Mouse (Mus musculus): ENCODE measurements around the gene Fryl. TPM values are rescaled to one million over a fixed set of nuclear protein-coding genes. Genes with fewer than 3 reads are reported as not detected.

The Fryl gene
- polyA plus RNA-seq, 1 experiment from 2014 or later, result 48.7 TPM

DNA sequence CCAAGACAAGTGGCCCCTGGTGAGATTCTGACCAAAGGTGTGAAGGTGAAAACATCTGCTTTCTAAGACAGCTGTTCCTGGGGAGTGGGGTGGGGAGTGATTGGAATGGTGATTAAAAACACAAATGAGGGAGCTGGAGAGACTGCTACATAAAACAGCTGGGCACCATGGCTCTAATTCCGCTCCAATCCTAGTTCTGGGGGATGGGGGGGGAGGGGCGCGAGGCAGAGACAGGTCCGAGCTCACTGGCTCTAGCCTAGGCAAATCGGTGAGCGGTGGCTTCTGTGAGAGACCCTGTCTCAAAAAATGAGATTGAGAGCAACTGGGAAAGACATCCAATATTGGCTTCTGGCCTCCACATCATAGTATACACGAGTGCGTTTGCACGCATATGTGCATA, 24.2 kb downstream of the Fryl start:
- H3K9ac ChIP-seq (replicated peaks), result no peak overlapping the region
- H3K4me1 ChIP-seq, result peaks cover 36% of the 10 kb centered on the region
- H3K4me2 ChIP-seq (replicated peaks), result no peak overlapping the region
- H3K36me3 ChIP-seq, result no peaks in the 10 kb centered on the region
- no peak overlapping the region for H3K27ac ChIP-seq (replicated peaks)
- H3K27me3 ChIP-seq, result no peaks in the 10 kb centered on the region
- no peak overlapping the region for H3K4me3 ChIP-seq
- 25% methylated on average over 9 of the region's 9 CpGs for WGBS
- ATAC-seq (ENCODE audit: low FRiP score, low read depth), result no peak
- H3K9me3 ChIP-seq, result no peaks in the 10 kb centered on the region

DNA sequence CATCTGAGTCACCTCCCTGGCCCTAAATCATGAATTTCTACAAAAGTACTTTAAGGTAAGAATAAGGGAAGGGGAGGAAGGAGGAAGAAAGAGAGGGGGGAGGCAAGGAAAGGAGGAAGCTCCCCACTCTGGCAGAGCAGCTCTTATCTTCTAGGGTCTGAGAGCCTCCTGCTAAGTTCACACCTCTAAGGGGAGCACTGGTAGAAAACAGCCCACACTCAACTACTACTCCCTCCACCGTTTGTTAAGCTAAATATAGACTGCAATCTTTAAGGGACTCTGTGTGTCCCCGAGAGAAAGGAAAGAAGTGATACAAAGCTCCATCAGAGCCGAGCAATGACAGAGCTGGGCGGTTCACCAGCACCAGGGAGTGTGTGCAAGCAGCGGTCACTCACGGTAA, 24.6 kb downstream of the Fryl start:
- Histone ChIP-seq H3K36me3 (no peaks in the 10 kb centered on the region), H3K27me3 (no peaks in the 10 kb centered on the region), H3K4me2 (replicated peaks) (no peak overlapping the region), H3K9me3 (no peaks in the 10 kb centered on the region), H3K27ac (replicated peaks) (no peak overlapping the region), H3K9ac (replicated peaks) (no peak overlapping the region), H3K4me1 (peaks cover 32% of the 10 kb centered on the region), H3K4me3 (no peak overlapping the region)
- 14% methylated on average over 6 of the region's 6 CpGs for WGBS
- no peak for ATAC-seq (ENCODE audit: low FRiP score, low read depth)

DNA sequence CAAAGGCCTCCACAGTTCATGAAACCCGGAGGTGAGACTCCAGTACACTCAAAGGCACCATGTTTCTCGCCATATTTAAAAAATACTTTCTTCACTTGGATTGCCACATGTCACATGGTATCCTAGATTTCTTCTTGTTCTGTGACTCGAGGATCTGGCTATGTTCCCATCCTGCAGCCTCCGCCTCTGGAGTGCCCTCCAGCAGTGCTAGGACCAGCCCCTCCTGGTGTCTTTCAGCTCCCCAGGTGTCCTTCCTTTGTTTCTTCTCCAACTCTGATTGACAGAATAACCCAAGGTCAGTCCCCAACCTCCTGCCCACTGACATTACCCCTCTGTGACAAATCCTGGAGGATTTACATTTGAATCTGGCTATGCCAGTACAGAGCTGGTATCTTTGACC, 26.2 kb downstream of the Fryl start:
- no peak for ATAC-seq (ENCODE audit: low FRiP score, low read depth)
- Histone ChIP-seq H3K4me1 (peaks cover 28% of the 10 kb centered on the region), H3K4me2 (replicated peaks) (no peak overlapping the region), H3K4me3 (no peak overlapping the region), H3K27ac (replicated peaks) (no peak overlapping the region), H3K9ac (replicated peaks) (no peak overlapping the region), H3K9me3 (no peaks in the 10 kb centered on the region), H3K36me3 (no peaks in the 10 kb centered on the region), H3K27me3 (no peaks in the 10 kb centered on the region)
- WGBS, result 46% methylated on average over 4 of the region's 4 CpGs

DNA sequence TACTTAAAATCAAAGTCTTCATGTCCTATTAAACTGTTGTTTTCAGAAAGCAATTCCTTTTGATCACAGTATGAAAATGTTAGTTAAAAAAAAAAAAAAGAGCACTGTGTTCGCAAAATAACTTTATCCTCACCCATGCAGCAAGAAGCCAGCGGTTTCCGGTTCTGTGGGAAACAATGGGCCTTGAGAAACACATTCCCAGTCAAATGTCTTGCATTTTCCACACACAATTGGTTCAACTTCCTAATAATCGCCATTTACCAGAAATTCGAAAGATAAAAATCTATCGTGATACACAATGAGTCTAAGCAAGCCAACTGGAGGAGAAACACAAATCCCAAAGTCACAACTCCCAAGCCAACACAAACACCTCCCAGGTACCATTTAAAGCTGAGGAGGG, 27.0 kb downstream of the Fryl start:
- Histone ChIP-seq H3K27me3 (no peaks in the 10 kb centered on the region), H3K4me1 (peaks cover 24% of the 10 kb centered on the region), H3K9me3 (no peaks in the 10 kb centered on the region), H3K27ac (replicated peaks) (no peak overlapping the region), H3K4me3 (no peak overlapping the region), H3K36me3 (no peaks in the 10 kb centered on the region), H3K4me2 (replicated peaks) (no peak overlapping the region), H3K9ac (replicated peaks) (no peak overlapping the region)
- ATAC-seq (ENCODE audit: low FRiP score, low read depth), result no peak
- 80% methylated on average over 6 of the region's 6 CpGs for WGBS

DNA sequence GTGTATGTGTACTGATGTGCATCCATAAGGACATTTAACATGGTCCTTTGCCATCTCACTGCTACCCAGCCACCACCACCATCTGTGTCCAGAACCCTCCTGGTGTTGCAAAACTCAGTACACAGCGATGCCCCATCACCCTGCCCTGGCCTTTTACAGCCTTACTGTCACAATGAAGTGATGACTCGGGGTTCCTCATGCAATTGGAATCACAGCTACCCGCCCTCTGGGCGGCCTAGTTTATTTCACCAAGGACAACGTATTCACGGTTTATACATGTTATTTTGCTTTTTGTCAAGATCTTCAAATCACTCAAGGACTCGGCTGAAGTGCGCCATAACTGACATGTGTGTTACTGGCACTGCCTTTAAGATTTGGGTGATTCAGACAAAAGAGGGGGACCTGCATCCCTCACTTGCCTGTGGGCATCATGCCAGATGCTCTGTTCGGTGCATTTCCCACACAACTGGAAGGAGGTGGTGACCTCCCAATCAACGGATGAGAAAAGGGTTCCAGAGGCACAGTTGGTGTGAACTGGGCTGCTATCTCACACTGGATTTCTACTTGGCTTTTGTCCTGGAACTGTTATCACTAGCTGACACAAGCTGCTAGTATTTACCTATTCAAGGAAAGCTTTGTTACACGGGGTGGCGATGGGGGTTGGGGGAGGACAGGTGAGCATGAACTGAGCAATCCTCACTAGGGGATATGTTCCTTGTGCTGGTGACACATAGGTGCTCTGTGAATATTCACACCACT, 27.9 kb downstream of the Fryl start:
- Histone ChIP-seq H3K4me3 (no peak overlapping the region), H3K27ac (replicated peaks) (no peak overlapping the region), H3K4me2 (replicated peaks) (no peak overlapping the region), H3K27me3 (no peaks in the 10 kb centered on the region), H3K9me3 (no peaks in the 10 kb centered on the region), H3K4me1 (peaks cover 24% of the 10 kb centered on the region), H3K9ac (replicated peaks) (no peak overlapping the region), H3K36me3 (no peaks in the 10 kb centered on the region)
- WGBS, result 86% methylated on average over 12 of the region's 12 CpGs
- ATAC-seq (ENCODE audit: low FRiP score, low read depth), result no peak

DNA sequence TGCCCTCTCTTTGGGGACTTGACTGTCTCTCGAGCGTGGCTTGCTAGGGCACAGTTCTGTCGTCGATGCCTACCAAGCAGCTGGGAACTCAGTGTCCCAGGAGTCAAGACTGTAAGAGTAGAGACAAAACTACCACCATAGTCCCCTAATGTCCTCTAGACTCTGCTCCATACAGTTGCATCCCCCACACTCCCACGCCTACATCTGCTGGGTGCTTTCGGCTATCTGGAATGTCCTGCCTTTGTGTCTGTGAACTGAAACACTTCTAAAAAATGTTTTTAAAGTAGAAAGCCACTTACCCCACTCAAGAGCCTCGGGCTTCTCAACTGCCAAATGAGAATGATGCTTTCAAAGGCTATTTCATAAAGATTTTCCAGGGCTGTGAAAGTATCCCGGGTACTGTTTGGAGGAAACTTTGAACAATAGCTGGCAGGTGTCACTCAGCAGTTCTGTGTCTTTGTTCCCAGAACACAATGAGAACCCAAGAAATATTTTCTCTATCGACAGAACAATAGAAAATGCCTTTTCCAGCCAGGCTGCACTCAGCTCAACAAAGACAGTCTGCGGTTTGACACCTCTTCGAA, 28.8 kb downstream of the Fryl start:
- Histone ChIP-seq H3K27ac (replicated peaks) (no peak overlapping the region), H3K4me3 (no peak overlapping the region)
- ATAC-seq (ENCODE audit: low FRiP score, low read depth), result no peak

DNA sequence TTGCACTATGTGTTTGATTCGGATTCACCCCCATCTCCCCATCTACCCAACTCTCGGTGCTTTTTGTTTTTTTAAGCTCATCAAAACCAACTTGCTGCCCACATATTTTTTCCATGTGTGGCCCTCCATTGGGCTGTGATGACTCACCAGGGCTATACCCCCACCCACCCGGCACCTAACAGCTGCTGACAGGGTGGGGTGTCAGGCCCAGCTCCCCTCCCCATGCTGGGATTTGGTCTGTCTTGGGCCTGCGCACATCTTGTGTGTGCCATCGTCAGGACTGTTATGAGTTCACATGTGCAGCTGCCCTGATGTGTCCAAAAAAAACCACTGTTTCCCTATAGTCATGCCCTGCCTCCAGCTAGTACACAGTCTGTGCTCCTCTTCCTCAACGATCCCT, 33.4 kb downstream of the Fryl start:
- Histone ChIP-seq H3K9ac (replicated peaks) (no peak overlapping the region), H3K4me2 (replicated peaks) (no peak overlapping the region), H3K4me3 (no peak overlapping the region), H3K36me3 (peaks cover 14% of the 10 kb centered on the region; the same call in 1 of the 2 replicates), H3K4me1 (peaks cover 3% of the 10 kb centered on the region; the same call in 1 of the 2 replicates), H3K27ac (replicated peaks) (no peak overlapping the region), H3K27me3 (no peaks in the 10 kb centered on the region), H3K9me3 (no peaks in the 10 kb centered on the region)
- no peak for ATAC-seq (ENCODE audit: low FRiP score, low read depth)
- 79% methylated on average over 6 of the region's 6 CpGs for WGBS

More for the DNA sequence above, 28.8 kb downstream of the Fryl start:
- Histone ChIP-seq H3K4me2 (replicated peaks) (no peak overlapping the region), H3K36me3 (no peaks in the 10 kb centered on the region), H3K4me1 (peaks cover 21% of the 10 kb centered on the region), H3K27me3 (no peaks in the 10 kb centered on the region), H3K9ac (replicated peaks) (no peak overlapping the region), H3K9me3 (no peaks in the 10 kb centered on the region)
- WGBS, result 67% methylated on average over 11 of the region's 11 CpGs

DNA sequence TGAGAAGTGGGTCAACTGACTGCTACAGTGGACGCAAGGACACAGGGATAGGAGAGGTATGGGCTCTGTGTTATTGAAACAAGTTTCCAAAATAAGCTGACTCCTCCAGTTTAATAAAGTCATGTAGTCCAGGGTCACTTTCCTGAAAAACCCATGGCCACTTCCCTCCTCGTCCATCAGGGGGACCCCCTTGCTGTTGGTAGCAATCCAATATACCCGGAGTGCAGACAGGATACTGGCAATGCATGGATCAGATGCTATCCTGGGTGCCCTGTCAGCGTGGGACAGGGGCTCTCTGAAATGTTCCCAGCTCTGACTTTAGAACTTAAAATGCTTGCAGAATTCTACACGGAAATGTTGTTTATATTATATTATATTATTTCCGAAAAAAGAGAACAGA, 34.0 kb downstream of the Fryl start:
- peak; percentile 52; the same call in 1 of the 2 replicates for ATAC-seq (ENCODE audit: low FRiP score, low read depth)
- H3K9me3 ChIP-seq, result no peaks in the 10 kb centered on the region
- peaks cover 14% of the 10 kb centered on the region; the same call in 1 of the 2 replicates for H3K36me3 ChIP-seq
- WGBS, result 49% methylated on average over 6 of the region's 6 CpGs
- no peak overlapping the region for H3K4me2 ChIP-seq (replicated peaks)
- H3K27ac ChIP-seq (replicated peaks), result no peak overlapping the region
- no peaks in the 10 kb centered on the region for H3K4me1 ChIP-seq
- H3K9ac ChIP-seq (replicated peaks), result no peak overlapping the region
- no peak overlapping the region for H3K4me3 ChIP-seq
- no peaks in the 10 kb centered on the region for H3K27me3 ChIP-seq

DNA sequence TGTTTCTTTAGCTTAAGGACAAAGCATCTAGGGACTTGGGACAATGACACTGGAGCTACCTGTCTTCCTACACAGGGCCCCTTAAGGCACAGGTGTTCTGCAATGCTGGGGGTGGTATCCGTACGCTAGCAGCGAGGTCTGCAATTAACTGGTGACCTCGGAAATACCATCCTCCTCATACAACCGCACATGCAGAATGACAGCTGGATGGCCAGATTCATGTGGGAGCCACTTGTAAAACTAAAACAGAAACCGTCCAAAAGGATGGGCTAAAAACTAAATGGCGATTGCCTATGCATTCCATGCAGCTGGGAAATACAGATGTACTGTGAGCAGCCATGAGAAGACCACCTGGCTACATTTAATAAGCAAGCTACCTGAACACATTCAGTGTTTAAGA, 34.6 kb downstream of the Fryl start:
- Histone ChIP-seq H3K36me3 (peaks cover 14% of the 10 kb centered on the region; the same call in 1 of the 2 replicates), H3K9me3 (no peaks in the 10 kb centered on the region), H3K4me1 (no peaks in the 10 kb centered on the region), H3K9ac (replicated peaks) (no peak overlapping the region), H3K4me2 (replicated peaks) (no peak overlapping the region), H3K4me3 (no peak overlapping the region), H3K27me3 (no peaks in the 10 kb centered on the region), H3K27ac (replicated peaks) (no peak overlapping the region)
- WGBS, result 91% methylated on average over 7 of the region's 7 CpGs
- no peak for ATAC-seq (ENCODE audit: low FRiP score, low read depth)

DNA sequence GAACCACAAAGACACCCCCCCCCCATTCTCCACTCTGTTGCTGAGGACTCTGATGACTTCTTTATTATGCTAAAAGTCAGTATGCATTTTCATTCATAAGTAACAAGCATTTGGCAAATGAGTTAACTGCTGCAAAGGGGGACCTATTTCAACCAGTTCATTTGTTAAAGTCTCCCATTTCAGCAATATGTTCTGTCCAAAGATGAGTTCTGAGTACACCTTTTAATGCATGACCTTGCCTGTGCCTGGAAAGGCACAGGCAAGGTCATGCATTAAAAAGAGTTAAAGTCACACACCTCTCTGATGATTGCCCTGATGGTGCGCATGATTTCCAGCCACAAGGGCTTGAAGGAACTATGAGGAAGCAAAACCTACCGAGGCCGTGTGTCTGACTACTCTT, 36.7 kb downstream of the Fryl start:
- Histone ChIP-seq H3K9me3 (no peaks in the 10 kb centered on the region), H3K36me3 (peaks cover 14% of the 10 kb centered on the region; the same call in 1 of the 2 replicates), H3K27me3 (no peaks in the 10 kb centered on the region), H3K27ac (replicated peaks) (no peak overlapping the region), H3K4me1 (no peaks in the 10 kb centered on the region), H3K4me3 (no peak overlapping the region), H3K4me2 (replicated peaks) (no peak overlapping the region), H3K9ac (replicated peaks) (no peak overlapping the region)
- ATAC-seq (ENCODE audit: low FRiP score, low read depth), result no peak
- WGBS, result 84% methylated on average over 3 of the region's 3 CpGs

DNA sequence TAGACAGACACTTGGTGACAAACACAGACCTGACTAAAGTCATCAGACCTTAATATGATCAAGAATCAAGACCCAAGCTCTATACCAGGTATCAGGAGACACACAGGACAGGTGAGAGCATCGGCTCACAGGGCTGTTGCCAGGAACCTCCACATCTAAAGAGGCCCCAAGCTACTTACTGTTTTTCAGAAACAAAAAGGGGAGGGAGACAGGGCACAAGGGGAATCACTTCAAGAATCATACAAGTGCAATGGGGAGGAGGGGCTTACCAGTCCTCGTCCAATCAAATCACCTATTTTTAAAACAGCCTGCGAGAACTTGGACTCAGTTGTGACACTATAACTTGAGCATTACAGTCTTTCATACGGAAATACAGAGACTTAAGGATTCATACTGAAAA, 38.4 kb downstream of the Fryl start:
- H3K36me3 ChIP-seq, result peaks cover 20% of the 10 kb centered on the region; the same call in 1 of the 2 replicates
- H3K9ac ChIP-seq (replicated peaks), result no peak overlapping the region
- no peaks in the 10 kb centered on the region for H3K4me1 ChIP-seq
- WGBS, result 85% methylated on average over 4 of the region's 4 CpGs
- H3K27ac ChIP-seq (replicated peaks), result no peak overlapping the region
- no peak overlapping the region for H3K4me3 ChIP-seq
- no peaks in the 10 kb centered on the region for H3K27me3 ChIP-seq
- H3K4me2 ChIP-seq (replicated peaks), result no peak overlapping the region
- no peaks in the 10 kb centered on the region for H3K9me3 ChIP-seq
- ATAC-seq (ENCODE audit: low FRiP score, low read depth), result no peak

DNA sequence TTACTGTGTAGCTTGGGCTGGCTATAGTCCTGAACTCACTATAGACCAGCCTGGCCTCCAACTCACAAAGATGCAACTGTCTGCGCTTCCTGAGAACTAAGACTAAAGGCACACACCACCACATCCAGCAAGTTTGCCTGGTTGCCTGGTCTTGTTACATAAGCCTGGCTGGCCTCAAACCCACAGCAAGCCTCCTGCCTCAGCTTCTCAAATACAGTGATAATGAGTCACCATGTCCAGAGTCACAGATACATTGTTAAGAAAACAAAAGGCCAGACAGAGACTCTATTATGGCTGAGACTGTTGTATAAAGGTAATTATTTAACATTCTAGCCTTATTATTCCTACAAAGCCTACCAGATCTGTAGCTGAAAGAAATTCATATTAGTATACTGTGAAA, 39.3 kb downstream of the Fryl start:
- Histone ChIP-seq H3K27ac (replicated peaks) (no peak overlapping the region), H3K4me1 (no peaks in the 10 kb centered on the region; the same call in 1 of the 2 replicates), H3K9me3 (no peaks in the 10 kb centered on the region), H3K4me2 (replicated peaks) (no peak overlapping the region), H3K27me3 (no peaks in the 10 kb centered on the region), H3K4me3 (no peak overlapping the region), H3K36me3 (peaks cover 29% of the 10 kb centered on the region; the same call in 1 of the 2 replicates), H3K9ac (replicated peaks) (no peak overlapping the region)
- 94% methylated on average over 1 of the region's 1 CpGs for WGBS
- no peak for ATAC-seq (ENCODE audit: low FRiP score, low read depth)
